Mouse (Mus musculus): ENCODE data around the gene Mga.

Mga gene

GRCm38 (mm10) chr2:119987441-119987840, 90.4 kb downstream of the Mga start:
- no peak for DNase-seq (ENCODE audit: low read depth, low spot score)

- DNase-seq (ENCODE audit: low read depth, low spot score) = no peak
Observed at GRCm38 (mm10) chr2:119988952-119989351, 91.9 kb downstream of the Mga start.

GRCm38 (mm10) chr2:119990881-119991280, 93.9 kb downstream of the Mga start:
- no peak for DNase-seq (ENCODE audit: low read depth, low spot score)

- no peak for DNase-seq (ENCODE audit: low read depth, low spot score)
Observed at GRCm38 (mm10) chr2:119992349-119992748, 95.3 kb downstream of the Mga start.

- no peak for DNase-seq (ENCODE audit: low read depth, low spot score)
Observed at GRCm38 (mm10) chr2:119993515-119993914, 96.5 kb downstream of the Mga start.

- no peak for DNase-seq (ENCODE audit: low read depth, low spot score)
Observed at GRCm38 (mm10) chr2:119994839-119995238, 97.8 kb downstream of the Mga start.

GRCm38 (mm10) chr2:119995391-119996281, 98.6 kb downstream of the Mga start:
- no peak for DNase-seq (ENCODE audit: low read depth, low spot score)

- no peak for DNase-seq (ENCODE audit: low read depth, low spot score)
Observed at GRCm38 (mm10) chr2:119997354-119997753, 100.3 kb downstream of the Mga start.

- DNase-seq (ENCODE audit: low read depth, low spot score) = no peak
Observed at GRCm38 (mm10) chr2:119999731-120000130, 102.7 kb downstream of the Mga start.

- DNase-seq (ENCODE audit: low read depth, low spot score) = no peak
Observed at GRCm38 (mm10) chr2:120000882-120001584, 104.0 kb downstream of the Mga start.

GRCm38 (mm10) chr2:120001956-120002355, 104.9 kb downstream of the Mga start:
- DNase-seq (ENCODE audit: low read depth, low spot score) = no peak

- DNase-seq (ENCODE audit: low read depth, low spot score) = no peak
Observed at GRCm38 (mm10) chr2:120003970-120004369, 106.9 kb downstream of the Mga start.

- DNase-seq (ENCODE audit: low read depth, low spot score) = no peak
Observed at GRCm38 (mm10) chr2:120006696-120007095, 109.7 kb downstream of the Mga start.

GRCm38 (mm10) chr2:120007680-120008210, 110.7 kb downstream of the Mga start:
- no peak for DNase-seq (ENCODE audit: low read depth, low spot score)

GRCm38 (mm10) chr2:120008672-120009071, 111.6 kb downstream of the Mga start:
- no peak for DNase-seq (ENCODE audit: low read depth, low spot score)

GRCm38 (mm10) chr2:120011462-120012200, 114.6 kb downstream of the Mga start:
- DNase-seq (ENCODE audit: low read depth, low spot score) = no peak

GRCm38 (mm10) chr2:120012924-120013323, 115.9 kb downstream of the Mga start:
- no peak for DNase-seq (ENCODE audit: low read depth, low spot score)

GRCm38 (mm10) chr2:120013831-120014486, 116.9 kb downstream of the Mga start:
- DNase-seq (ENCODE audit: low read depth, low spot score) = no peak

- DNase-seq (ENCODE audit: low read depth, low spot score) = no peak
Observed at GRCm38 (mm10) chr2:120015882-120016281, 118.9 kb downstream of the Mga start.

- no peak for DNase-seq (ENCODE audit: low read depth, low spot score)
Observed at GRCm38 (mm10) chr2:120017599-120017998, 120.6 kb downstream of the Mga start.

Measured in brain, embryonic 18.5 days (tissue).